Mouse (Mus musculus) E14TG2a.4 (cell line): Measurements from ENCODE around the gene D430042O09Rik.
A peak's percentile ranks its signal among the peaks of the same experiment; 100 is the strongest.

Experiments
- H3K27me3 ChIP-seq: 2 replicates; pipeline ENCODE4 v1.6.1; 2014; ENCODE audit warnings: low read length, control low read depth; ENCODE audit not compliant: insufficient read depth
- H3K36me3 ChIP-seq: 2 replicates; pipeline ENCODE4 v1.6.1; 2014; ENCODE audit warnings: low read length, control low read depth; ENCODE audit not compliant: insufficient read depth
- H3K4me1 ChIP-seq: replicated peaks from 2 replicates; pipeline ENCODE4 v1.6.1; 2014; ENCODE audit warnings: low read depth, low read length, control low read depth
- H3K4me3 ChIP-seq: replicated peaks from 2 replicates; pipeline ENCODE4 v1.5.1; 2014; ENCODE audit warnings: mild to moderate bottlenecking, low read length
- H3K9me3 ChIP-seq: 2 replicates; pipeline ENCODE4 v1.6.1; 2014; ENCODE audit warnings: low read length, control low read depth
- CTCF ChIP-seq: conservative IDR thresholded peaks from 2 replicates; pipeline ENCODE4 v1.5.1; 2014; ENCODE audit warnings: low read length
- NANOG ChIP-seq: IDR thresholded peaks from 2 replicates; pipeline ENCODE4 v1.6.1; 2014; ENCODE audit warnings: borderline replicate concordance, low read length, mixed read lengths
- POU5F1 ChIP-seq: IDR thresholded peaks from 2 replicates; pipeline ENCODE4 v1.6.1; 2014; ENCODE audit warnings: low read length, borderline replicate concordance

The D430042O09Rik gene

GRCm38 (mm10) chr7:125746621-125747315, 39.1 kb downstream of the D430042O09Rik start:
- H3K4me3 ChIP-seq, result no peak overlapping the region
- no peaks in the 10 kb centered on the region for H3K36me3 ChIP-seq
- TF ChIP-seq POU5F1, result no peak
- no peak for TF ChIP-seq CTCF
- TF ChIP-seq NANOG, result no peak
- H3K9me3 ChIP-seq, result no peaks in the 10 kb centered on the region
- no peaks in the 10 kb centered on the region for H3K27me3 ChIP-seq
- peaks cover 7% of the 10 kb centered on the region for H3K4me1 ChIP-seq

GRCm38 (mm10) chr7:125747316-125747690, 39.6 kb downstream of the D430042O09Rik start:
- H3K36me3 ChIP-seq, result no peaks in the 10 kb centered on the region
- no peaks in the 10 kb centered on the region for H3K9me3 ChIP-seq
- no peak for TF ChIP-seq NANOG
- TF ChIP-seq CTCF, result peak; percentile 76
- TF ChIP-seq POU5F1, result no peak
- H3K4me1 ChIP-seq, result peaks cover 7% of the 10 kb centered on the region
- no peaks in the 10 kb centered on the region for H3K27me3 ChIP-seq
- no peak overlapping the region for H3K4me3 ChIP-seq

- no peaks in the 10 kb centered on the region for H3K27me3 ChIP-seq
- H3K4me1 ChIP-seq, result peaks cover 9% of the 10 kb centered on the region
- no peaks in the 10 kb centered on the region for H3K36me3 ChIP-seq
- TF ChIP-seq POU5F1 (no peak), NANOG (no peak), CTCF (peak; percentile 70)
- no peaks in the 10 kb centered on the region for H3K9me3 ChIP-seq
- H3K4me3 ChIP-seq, result no peak overlapping the region
Measured at GRCm38 (mm10) chr7:125748186-125748585, 40.5 kb downstream of the D430042O09Rik start.

GRCm38 (mm10) chr7:125752699-125753325, 45.1 kb downstream of the D430042O09Rik start:
- H3K4me1 ChIP-seq, result peaks cover 9% of the 10 kb centered on the region
- no peak overlapping the region for H3K4me3 ChIP-seq
- TF ChIP-seq NANOG (no peak), CTCF (no peak), POU5F1 (no peak)
- no peaks in the 10 kb centered on the region for H3K9me3 ChIP-seq
- H3K36me3 ChIP-seq, result no peaks in the 10 kb centered on the region
- H3K27me3 ChIP-seq, result no peaks in the 10 kb centered on the region

GRCm38 (mm10) chr7:125753326-125753715, 45.6 kb downstream of the D430042O09Rik start:
- Histone ChIP-seq H3K27me3 (no peaks in the 10 kb centered on the region), H3K4me1 (peaks cover 6% of the 10 kb centered on the region), H3K9me3 (no peaks in the 10 kb centered on the region), H3K36me3 (no peaks in the 10 kb centered on the region), H3K4me3 (no peak overlapping the region)
- TF ChIP-seq POU5F1 (no peak), CTCF (no peak), NANOG (no peak)

- Histone ChIP-seq H3K9me3 (no peaks in the 10 kb centered on the region), H3K27me3 (no peaks in the 10 kb centered on the region), H3K4me1 (peaks cover 6% of the 10 kb centered on the region), H3K36me3 (no peaks in the 10 kb centered on the region), H3K4me3 (no peak overlapping the region)
- TF ChIP-seq NANOG (no peak), CTCF (no peak), POU5F1 (no peak)
Measured at GRCm38 (mm10) chr7:125756806-125757205, 49.1 kb downstream of the D430042O09Rik start.

- H3K4me1 ChIP-seq, result peaks cover 5% of the 10 kb centered on the region
- H3K27me3 ChIP-seq, result no peaks in the 10 kb centered on the region
- TF ChIP-seq NANOG, result no peak
- no peak for TF ChIP-seq CTCF
- TF ChIP-seq POU5F1, result no peak
- no peaks in the 10 kb centered on the region for H3K36me3 ChIP-seq
- H3K9me3 ChIP-seq, result no peaks in the 10 kb centered on the region
- no peak overlapping the region for H3K4me3 ChIP-seq
Measured at GRCm38 (mm10) chr7:125757896-125758623, 50.4 kb downstream of the D430042O09Rik start.

GRCm38 (mm10) chr7:125762289-125762688, 54.6 kb downstream of the D430042O09Rik start:
- H3K27me3 ChIP-seq, result no peaks in the 10 kb centered on the region
- H3K4me1 ChIP-seq, result no peaks in the 10 kb centered on the region
- no peaks in the 10 kb centered on the region for H3K9me3 ChIP-seq

More at GRCm38 (mm10) chr7:125762289-125762688, 54.6 kb downstream of the D430042O09Rik start:
- TF ChIP-seq CTCF (no peak), NANOG (no peak), POU5F1 (no peak)
- Histone ChIP-seq H3K4me3 (no peak overlapping the region), H3K36me3 (no peaks in the 10 kb centered on the region)
